Mouse (Mus musculus) liver, embryonic 12.5 days (tissue): ENCODE measurements at regions not wholly inside any gene's neighbourhood (a gene's known extent, or its start where the extent isn't known, plus 50 kb on each side); places are given as distances from the start of the nearest gene placed in this dataset.
A peak's percentile ranks its signal among the peaks of the same experiment; 100 is the strongest.

Experiments used
- ATAC-seq: fragments of 200-750 bp; cut with Nextera tagmentation; 2 replicates; pipeline ENCODE4 v1.8.0; 2017; ENCODE audit warnings: moderate number of reproducible peaks, mild to moderate bottlenecking, moderate library complexity
- H3K27ac ChIP-seq: fragments of 300-500 bp; sonication (generic); 2 replicates; pipeline ENCODE4 v1.5.1; 2016; ENCODE audit warnings: mild to moderate bottlenecking
- H3K27me3 ChIP-seq: fragments of 300-500 bp; sonication (generic); replicated peaks from 2 replicates; pipeline ENCODE4 v1.6.1; 2016; ENCODE audit warnings: mild to moderate bottlenecking, moderate library complexity
- H3K36me3 ChIP-seq: fragments of 300-500 bp; sonication (generic); 2 replicates; pipeline ENCODE4 v1.6.1; 2016; ENCODE audit warnings: mild to moderate bottlenecking, moderate library complexity
- H3K4me1 ChIP-seq: fragments of 300-500 bp; sonication (generic); 2 replicates; pipeline ENCODE4 v1.6.1; 2016
- H3K4me2 ChIP-seq: fragments of 300-500 bp; sonication (generic); 2 replicates; pipeline ENCODE4 v1.6.1; 2016; ENCODE audit warnings: mild to moderate bottlenecking, moderate library complexity
- H3K4me3 ChIP-seq: fragments of 300-500 bp; sonication (generic); 2 replicates; pipeline ENCODE4 v1.5.1; 2016; ENCODE audit warnings: mild to moderate bottlenecking, moderate library complexity
- H3K9ac ChIP-seq: fragments of 300-500 bp; sonication (generic); 2 replicates; pipeline ENCODE4 v1.6.1; 2016; ENCODE audit warnings: mild to moderate bottlenecking, moderate library complexity
- H3K9me3 ChIP-seq: fragments of 300-500 bp; sonication (generic); replicated peaks from 2 replicates; pipeline ENCODE4 v1.6.1; 2016; ENCODE audit warnings: mild to moderate bottlenecking, moderate library complexity
- WGBS: fragments of 180-500 bp; shearing (Covaris S2); methylation state at CpG from one replicate; pipeline ENCODE4 v1.1.7; 2016; ENCODE audit not compliant: insufficient replicate concordance; 5-methylcytosine and 5-hydroxymethylcytosine counted together

GRCm38 (mm10) chr3:34512503-34513145, 137.6 kb upstream of the Sox2 start:
- Histone ChIP-seq H3K9me3 (peaks cover 5% of the 10 kb centered on the region; the same call in 1 of the 2 replicates), H3K4me3 (no peak overlapping the region), H3K36me3 (no peaks in the 10 kb centered on the region), H3K27me3 (no peaks in the 10 kb centered on the region), H3K9ac (no peak overlapping the region), H3K27ac (no peak overlapping the region), H3K4me2 (no peak overlapping the region), H3K4me1 (no peaks in the 10 kb centered on the region)
- ATAC-seq = no peak
- WGBS = 76% methylated on average over 13 of the region's 13 CpGs

- H3K36me3 ChIP-seq = no peaks in the 10 kb centered on the region
- no peaks in the 10 kb centered on the region for H3K4me1 ChIP-seq
- peaks cover 5% of the 10 kb centered on the region; the same call in 1 of the 2 replicates for H3K9me3 ChIP-seq
- H3K4me2 ChIP-seq = no peak overlapping the region
- H3K27ac ChIP-seq = no peak overlapping the region
- no peaks in the 10 kb centered on the region for H3K27me3 ChIP-seq
- WGBS = 72% methylated on average over 4 of the region's 4 CpGs
- ATAC-seq = no peak
- H3K9ac ChIP-seq = no peak overlapping the region
- no peak overlapping the region for H3K4me3 ChIP-seq
Observed at GRCm38 (mm10) chr3:34510723-34511122, 139.5 kb upstream of the Sox2 start.

GRCm38 (mm10) chr3:34509160-34509559, 141.0 kb upstream of the Sox2 start:
- H3K4me1 ChIP-seq = no peaks in the 10 kb centered on the region
- H3K4me2 ChIP-seq = no peak overlapping the region
- H3K9ac ChIP-seq = no peak overlapping the region
- H3K27me3 ChIP-seq = no peaks in the 10 kb centered on the region
- H3K36me3 ChIP-seq = no peaks in the 10 kb centered on the region
- peaks cover 5% of the 10 kb centered on the region; the same call in 1 of the 2 replicates for H3K9me3 ChIP-seq
- WGBS = 60% methylated on average over 5 of the region's 5 CpGs
- no peak overlapping the region for H3K4me3 ChIP-seq
- ATAC-seq = no peak
- H3K27ac ChIP-seq = no peak overlapping the region

GRCm38 (mm10) chr3:34504573-34504894, 145.7 kb upstream of the Sox2 start:
- WGBS = 52% methylated on average over 3 of the region's 3 CpGs
- H3K9me3 ChIP-seq = no peaks in the 10 kb centered on the region
- no peak for ATAC-seq
- H3K9ac ChIP-seq = no peak overlapping the region
- H3K36me3 ChIP-seq = no peaks in the 10 kb centered on the region
- H3K27ac ChIP-seq = no peak overlapping the region
- no peak overlapping the region for H3K4me3 ChIP-seq
- no peaks in the 10 kb centered on the region for H3K4me1 ChIP-seq
- no peak overlapping the region for H3K4me2 ChIP-seq
- H3K27me3 ChIP-seq = no peaks in the 10 kb centered on the region

DNA sequence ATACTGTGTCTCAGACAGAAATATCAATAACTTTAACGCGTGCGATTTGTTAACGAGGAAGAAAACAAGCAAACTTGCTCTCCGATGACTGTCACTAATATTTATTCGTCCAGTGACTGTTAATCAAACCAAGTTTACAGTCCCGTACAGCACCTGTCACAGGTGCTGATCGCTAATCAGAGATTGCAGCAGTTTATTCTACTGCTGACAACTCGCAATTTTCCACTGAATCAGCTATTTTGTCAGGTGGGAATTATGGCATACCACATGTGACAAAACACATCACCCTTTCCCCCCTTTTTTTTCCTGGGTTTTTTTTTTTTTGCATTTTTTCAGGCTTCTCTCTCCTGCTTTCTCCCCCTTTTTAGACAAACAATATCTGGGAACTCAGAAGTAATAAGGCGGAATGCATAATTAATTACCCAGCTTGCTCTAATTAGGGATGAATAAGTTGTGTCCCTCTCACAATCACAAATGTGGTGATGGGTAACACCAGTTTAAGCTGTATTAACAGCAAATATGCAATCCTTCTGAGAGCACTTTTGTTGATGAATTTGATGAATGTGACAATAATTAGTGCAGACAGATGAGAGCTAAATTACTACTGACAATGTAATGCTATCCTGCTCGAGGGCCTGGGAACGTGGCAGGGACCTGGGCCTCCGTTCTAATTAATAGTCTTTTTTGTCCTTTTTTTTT, 146.2 kb upstream of the Sox2 start:
- Histone ChIP-seq H3K9ac (no peak overlapping the region), H3K9me3 (no peaks in the 10 kb centered on the region), H3K36me3 (no peaks in the 10 kb centered on the region), H3K4me1 (no peaks in the 10 kb centered on the region), H3K4me2 (no peak overlapping the region), H3K4me3 (no peak overlapping the region), H3K27me3 (no peaks in the 10 kb centered on the region), H3K27ac (no peak overlapping the region)
- ATAC-seq = no peak
- 72% methylated on average over 13 of the region's 13 CpGs for WGBS

DNA sequence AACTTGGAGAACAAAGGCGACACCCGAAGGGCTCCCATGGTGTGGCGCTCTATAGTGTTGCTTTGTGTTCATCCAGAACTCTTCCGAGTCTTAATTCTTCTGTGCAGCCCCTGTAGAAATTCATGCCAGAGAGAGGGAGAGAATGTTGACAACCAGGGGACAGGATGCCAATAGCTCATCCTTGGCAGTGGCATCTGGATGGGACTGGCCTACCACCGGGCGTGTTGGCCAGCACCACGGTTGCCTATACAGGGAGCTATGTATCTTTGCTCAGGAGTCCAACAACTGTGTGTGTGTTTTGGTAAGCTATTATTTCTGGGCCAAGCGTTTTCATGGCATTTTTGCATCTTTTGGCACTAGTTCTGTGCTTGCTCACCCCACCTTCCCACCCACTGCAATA, 153.4 kb upstream of the Sox2 start:
- Histone ChIP-seq H3K36me3 (no peaks in the 10 kb centered on the region), H3K27me3 (no peaks in the 10 kb centered on the region), H3K4me3 (no peak overlapping the region), H3K4me2 (no peak overlapping the region), H3K9ac (no peak overlapping the region), H3K4me1 (no peaks in the 10 kb centered on the region), H3K27ac (no peak overlapping the region), H3K9me3 (no peaks in the 10 kb centered on the region)
- ATAC-seq = no peak
- 71% methylated on average over 8 of the region's 8 CpGs for WGBS

GRCm38 (mm10) chr3:34495615-34496014, 154.6 kb upstream of the Sox2 start:
- Histone ChIP-seq H3K4me2 (no peak overlapping the region), H3K9me3 (no peaks in the 10 kb centered on the region), H3K4me1 (no peaks in the 10 kb centered on the region), H3K9ac (no peak overlapping the region), H3K27me3 (no peaks in the 10 kb centered on the region), H3K27ac (no peak overlapping the region), H3K36me3 (no peaks in the 10 kb centered on the region), H3K4me3 (no peak overlapping the region)
- WGBS = 41% methylated on average over 3 of the region's 3 CpGs
- no peak for ATAC-seq

DNA sequence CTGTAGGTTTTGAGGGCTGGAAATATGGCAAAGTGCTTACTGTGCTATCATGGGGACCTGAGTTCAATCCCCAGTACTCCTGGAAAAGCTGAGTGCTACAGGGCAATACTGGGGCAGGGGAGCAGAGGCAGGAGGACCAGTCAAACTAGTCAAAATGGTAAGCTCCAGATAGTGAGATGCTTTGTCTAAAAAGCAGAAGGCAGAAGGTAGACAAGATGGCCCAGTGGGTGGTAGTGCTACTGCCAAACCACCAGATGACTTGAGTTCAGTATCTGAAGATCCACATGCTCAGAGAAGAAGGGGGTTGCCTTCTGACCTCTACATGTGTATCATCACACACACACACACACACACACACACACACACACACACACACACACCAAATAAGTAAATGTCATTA, 156.3 kb upstream of the Sox2 start:
- no peak overlapping the region for H3K9ac ChIP-seq
- H3K4me1 ChIP-seq = no peaks in the 10 kb centered on the region
- no peaks in the 10 kb centered on the region for H3K27me3 ChIP-seq
- ATAC-seq = no peak
- no peaks in the 10 kb centered on the region for H3K9me3 ChIP-seq
- H3K4me3 ChIP-seq = no peak overlapping the region
- no peak overlapping the region for H3K4me2 ChIP-seq
- H3K27ac ChIP-seq = no peak overlapping the region
- no peaks in the 10 kb centered on the region for H3K36me3 ChIP-seq

DNA sequence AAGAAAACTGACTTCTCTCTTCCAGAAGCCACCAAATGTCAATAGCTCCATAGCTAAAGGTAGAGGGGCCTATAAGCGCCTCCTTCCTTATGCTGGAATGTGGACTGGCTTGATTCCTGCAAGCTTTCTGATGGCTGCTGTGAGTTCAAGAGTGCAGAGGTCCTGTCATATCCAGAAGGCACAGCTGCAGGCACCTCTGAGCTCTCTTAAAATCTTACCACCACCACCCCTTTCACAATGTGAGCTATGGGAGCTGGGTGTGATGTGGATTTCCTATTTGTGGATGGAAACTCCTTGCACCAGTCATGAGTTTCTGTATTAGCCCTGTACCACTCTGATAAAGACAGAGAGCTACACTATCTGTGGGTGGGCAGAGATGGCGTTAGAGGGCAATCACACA, 161.2 kb upstream of the Sox2 start:
- WGBS = 53% methylated on average over 2 of the region's 2 CpGs
- Histone ChIP-seq H3K9me3 (no peaks in the 10 kb centered on the region), H3K36me3 (no peaks in the 10 kb centered on the region), H3K9ac (no peak overlapping the region), H3K4me2 (no peak overlapping the region), H3K27me3 (no peaks in the 10 kb centered on the region), H3K27ac (no peak overlapping the region), H3K4me3 (no peak overlapping the region), H3K4me1 (no peaks in the 10 kb centered on the region)
- ATAC-seq = no peak

DNA sequence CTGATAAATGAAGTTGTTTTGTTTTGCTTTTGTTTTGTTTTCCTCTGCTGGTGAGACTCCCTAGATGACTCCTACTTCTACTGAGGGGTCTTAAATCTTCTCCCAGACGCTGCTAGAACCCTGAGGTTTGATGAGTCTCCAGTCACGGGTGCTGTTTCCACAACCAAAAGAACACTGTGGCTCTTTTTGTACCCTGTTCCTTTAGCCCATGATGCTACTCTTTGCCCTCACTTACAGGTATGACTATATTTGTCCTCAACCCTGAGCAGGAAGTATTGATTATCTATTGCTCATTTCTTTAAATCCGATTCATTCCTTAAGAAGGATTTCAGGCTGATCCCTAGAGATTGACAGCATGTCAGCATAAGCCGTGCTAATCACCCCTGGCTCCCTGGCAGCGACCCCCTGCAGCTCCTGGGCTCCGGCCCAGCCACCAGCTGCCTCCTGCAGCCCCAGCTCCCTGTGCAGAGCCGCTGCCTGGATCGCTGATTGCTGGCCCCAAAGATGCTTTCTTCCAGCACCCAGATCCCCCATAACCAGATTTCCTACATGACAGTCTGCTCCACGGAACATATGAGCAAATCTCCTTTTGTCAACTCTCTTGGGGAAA, 163.7 kb upstream of the Sox2 start:
- 17% methylated on average over 9 of the region's 9 CpGs for WGBS
- H3K4me1 ChIP-seq = no peaks in the 10 kb centered on the region
- no peak overlapping the region for H3K4me2 ChIP-seq
- no peaks in the 10 kb centered on the region for H3K36me3 ChIP-seq
- no peak overlapping the region for H3K4me3 ChIP-seq
- no peaks in the 10 kb centered on the region for H3K9me3 ChIP-seq
- H3K27me3 ChIP-seq = no peaks in the 10 kb centered on the region
- H3K27ac ChIP-seq = no peak overlapping the region
- no peak overlapping the region for H3K9ac ChIP-seq
- no peak for ATAC-seq

DNA sequence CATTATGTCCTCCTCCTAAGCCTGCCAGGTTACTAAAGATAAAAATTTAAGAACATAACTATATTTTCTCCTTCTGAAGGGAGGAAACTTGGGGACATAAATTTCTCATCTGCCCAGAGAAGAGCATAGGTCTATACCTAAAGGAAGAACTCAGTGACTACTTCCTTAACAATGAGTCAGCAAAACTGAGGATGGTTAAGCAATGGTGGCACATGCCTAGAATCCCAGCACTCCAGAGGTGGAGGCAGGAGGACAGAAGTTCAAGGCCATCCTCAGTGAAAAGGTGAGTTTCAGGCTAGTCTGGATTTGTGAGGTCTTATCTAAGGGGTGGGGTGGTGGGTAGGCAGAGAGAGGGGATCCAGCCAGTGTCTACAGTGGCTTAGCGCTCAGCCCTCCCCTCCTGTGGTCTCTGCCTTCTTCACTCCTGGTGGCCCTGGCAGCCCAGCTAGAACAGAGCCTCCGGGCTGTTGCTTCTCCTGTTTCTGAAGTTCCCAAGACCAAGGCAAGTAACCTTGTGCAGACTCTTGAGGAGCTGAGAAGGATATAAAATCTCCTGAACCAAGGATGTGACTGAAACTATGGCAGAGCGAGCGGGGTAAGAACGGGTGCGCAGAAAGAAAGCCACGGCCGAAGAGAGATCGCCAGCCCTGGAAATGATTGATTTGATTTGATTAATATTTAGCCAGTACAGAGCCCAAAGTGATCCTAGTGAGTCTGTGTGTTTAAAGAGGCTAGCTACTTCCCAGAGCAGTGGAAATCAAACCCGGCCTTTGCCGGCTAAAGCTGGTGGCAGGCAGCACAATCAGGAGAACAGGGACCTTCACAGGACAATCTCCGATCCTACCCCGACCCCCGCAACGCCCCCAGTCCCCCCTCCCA, 164.6 kb upstream of the Sox2 start:
- H3K27ac ChIP-seq = peak overlapping the region; percentile 45; the same call in 1 of the 2 replicates
- 50% methylated on average over 15 of the region's 15 CpGs for WGBS
- no peaks in the 10 kb centered on the region for H3K36me3 ChIP-seq

GRCm38 (mm10) chr3:34483934-34484333, 166.3 kb upstream of the Sox2 start:
- Histone ChIP-seq H3K4me1 (no peaks in the 10 kb centered on the region), H3K36me3 (no peaks in the 10 kb centered on the region), H3K27me3 (no peaks in the 10 kb centered on the region), H3K9ac (no peak overlapping the region), H3K27ac (no peak overlapping the region), H3K4me3 (no peak overlapping the region), H3K9me3 (no peaks in the 10 kb centered on the region), H3K4me2 (no peak overlapping the region)
- ATAC-seq = no peak
- WGBS = 51% methylated on average over 3 of the region's 3 CpGs

More for the DNA sequence above, 164.6 kb upstream of the Sox2 start:
- H3K9me3 ChIP-seq = no peaks in the 10 kb centered on the region
- H3K27me3 ChIP-seq = no peaks in the 10 kb centered on the region
- no peak overlapping the region for H3K9ac ChIP-seq
- no peak overlapping the region for H3K4me2 ChIP-seq
- no peak overlapping the region for H3K4me3 ChIP-seq
- peak; percentile 67 for ATAC-seq
- H3K4me1 ChIP-seq = no peaks in the 10 kb centered on the region
